In the genomic region with DNA sequence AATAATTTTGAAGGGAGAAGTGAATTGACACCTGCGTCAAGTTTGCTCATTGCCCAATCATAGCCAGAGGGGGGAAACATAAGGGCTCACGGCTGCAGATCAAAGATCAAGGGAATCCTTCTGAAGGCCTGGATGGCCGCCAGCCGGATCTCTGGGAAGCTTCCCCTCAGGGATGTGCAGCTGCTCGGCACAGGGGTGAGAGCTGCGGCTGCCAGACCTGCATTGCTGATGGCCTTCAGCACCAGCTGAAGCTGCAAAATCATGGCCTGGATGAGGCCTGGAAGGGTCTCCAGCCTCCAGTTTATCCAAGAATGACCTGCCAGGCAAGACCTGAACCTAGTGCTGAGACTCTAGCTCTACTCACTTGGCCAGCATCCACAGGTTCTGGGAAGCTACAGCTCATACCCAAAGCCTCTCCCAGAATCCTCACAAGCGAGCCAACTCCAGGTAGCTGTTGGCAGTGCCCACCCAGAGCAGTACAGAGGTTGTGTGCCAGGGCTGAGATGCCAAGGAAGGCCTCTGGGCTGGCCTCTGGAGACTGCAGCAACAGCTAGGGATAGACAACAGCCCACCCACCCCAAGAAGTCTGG, we compare ENCODE assay signal across 9 mouse cellular contexts.
DNase-seq lines count a peak whose midpoint lies in the region; ATAC-seq lines count a peak whose summit lies in the region.
"Had no signal": no experiment of that assay in that cellular context is flagged by ENCODE, and none has a peak within 500 bp of the region (broad histone marks: within the 10 kb centered on the region; RNA-seq: fewer than 3 reads in every experiment).

No protein-coding gene starts in this region.

- H3K4me1 ChIP-seq in hindbrain, embryonic 16.5 days (ENCODE audit: control insufficient read depth, insufficient read depth, low read depth, low read length): no peaks in the 10 kb centered on the region; the same call in 1 of the 2 replicates
- no peaks in the 10 kb centered on the region for H3K4me1 ChIP-seq in hindbrain, embryonic 12.5 days
- H3K4me1 ChIP-seq in embryonic facial prominence, embryonic 14.5 days (ENCODE audit: control insufficient read depth, insufficient read depth, low read length): no peaks in the 10 kb centered on the region

- no peak overlapping the region for H3K9ac ChIP-seq in hindbrain, embryonic 16.5 days (ENCODE audit: low read depth, low read length)
- H3K9ac ChIP-seq in hindbrain, embryonic 12.5 days: no peak overlapping the region
- H3K9ac ChIP-seq in embryonic facial prominence, embryonic 14.5 days (ENCODE audit: low read depth, low read length): no peak overlapping the region

- H3K27me3 ChIP-seq in hindbrain, embryonic 16.5 days (replicated peaks; ENCODE audit: control insufficient read depth, insufficient read depth, low read length): no peaks in the 10 kb centered on the region
- H3K27me3 ChIP-seq in hindbrain, embryonic 12.5 days: no peaks in the 10 kb centered on the region
- no peaks in the 10 kb centered on the region for H3K27me3 ChIP-seq in embryonic facial prominence, embryonic 14.5 days (replicated peaks; ENCODE audit: control insufficient read depth, insufficient read depth, low read length)

- H3K4me2 ChIP-seq in hindbrain, embryonic 16.5 days (ENCODE audit: low read length): no peak overlapping the region
- no peak overlapping the region for H3K4me2 ChIP-seq in hindbrain, embryonic 12.5 days (replicated peaks)
- no peak overlapping the region for H3K4me2 ChIP-seq in embryonic facial prominence, embryonic 14.5 days (ENCODE audit: low read depth, low read length)

- peaks cover 3% of the 10 kb centered on the region for H3K9me3 ChIP-seq in hindbrain, embryonic 16.5 days (ENCODE audit: control insufficient read depth, low read length)
- peaks cover 9% of the 10 kb centered on the region for H3K9me3 ChIP-seq in hindbrain, embryonic 12.5 days (replicated peaks)
- H3K9me3 ChIP-seq in embryonic facial prominence, embryonic 14.5 days (ENCODE audit: control insufficient read depth, low read length): 0 out of 2 replicates have a peak, but pooled peaks cover 7% of the 10 kb centered on the region
- H3K9me3 ChIP-seq: G1E had no signal

- no peak for ATAC-seq in hindbrain, embryonic 16.5 days
- no peak for ATAC-seq in hindbrain, embryonic 12.5 days (ENCODE audit: low FRiP score)
- ATAC-seq in embryonic facial prominence, embryonic 14.5 days (ENCODE audit: low read depth): peak; percentile 67; the same call in 1 of the 2 replicates
- ATAC-seq in activated CD4-positive, CD25-positive, alpha-beta regulatory T cell, adult 4 months: no peak

- peak overlapping the region; percentile 27; the same call in 1 of the 2 replicates for H3K27ac ChIP-seq in hindbrain, embryonic 16.5 days (ENCODE audit: low read depth, low read length)
- no peak overlapping the region for H3K27ac ChIP-seq in hindbrain, embryonic 12.5 days
- H3K27ac ChIP-seq in embryonic facial prominence, embryonic 14.5 days (replicated peaks; ENCODE audit: low read depth, low read length): no peak overlapping the region

- H3K4me3 ChIP-seq in hindbrain, embryonic 16.5 days (ENCODE audit: low read length): no peak overlapping the region
- no peak overlapping the region for H3K4me3 ChIP-seq in hindbrain, embryonic 12.5 days
- H3K4me3 ChIP-seq in embryonic facial prominence, embryonic 14.5 days (ENCODE audit: low read depth, low read length): no peak overlapping the region

- H3K36me3 ChIP-seq in hindbrain, embryonic 16.5 days (ENCODE audit: control insufficient read depth, insufficient read depth, low read length): no peaks in the 10 kb centered on the region
- no peaks in the 10 kb centered on the region for H3K36me3 ChIP-seq in hindbrain, embryonic 12.5 days
- H3K36me3 ChIP-seq in embryonic facial prominence, embryonic 14.5 days (ENCODE audit: control insufficient read depth, insufficient read depth, low read length): no peaks in the 10 kb centered on the region
- H3K36me3 ChIP-seq: G1E had no signal

- 38% methylated on average over 7 of the region's 7 CpGs for WGBS in hindbrain, embryonic 16.5 days
- 56% methylated on average over 7 of the region's 7 CpGs for WGBS in hindbrain, embryonic 12.5 days
- 22% methylated on average over 7 of the region's 7 CpGs for WGBS in embryonic facial prominence, embryonic 14.5 days

- peak; percentile 49 to 64 for DNase-seq in right cerebral cortex, postnatal 10 days (ENCODE audit: low spot score in 2 of 2)
- DNase-seq in right cerebral cortex, postnatal 25 days: no peak
- peak; percentile 80 for DNase-seq in embryonic facial prominence, embryonic 14.5 days (ENCODE audit: low spot score)
- DNase-seq in layer of hippocampus, postnatal 36 days: no peak
- no peak for DNase-seq in embryo, embryonic 9.5 days (ENCODE audit: extremely low spot score)

Comparison
In these comparisons a context has a peak if more than half of its experiments do, and no peak if none do; other contexts are left out.
1. DNase-seq: peak in right cerebral cortex, postnatal 10 days (2 of 2) and embryonic facial prominence, embryonic 14.5 days (single experiment); none in right cerebral cortex, postnatal 25 days (single experiment), layer of hippocampus, postnatal 36 days (0 of 2) and embryo, embryonic 9.5 days (single experiment).